Mouse (Mus musculus) left cerebral cortex, postnatal 36 days (tissue): Measurements from ENCODE around the gene Odc1. TPM values are rescaled to one million over a fixed set of nuclear protein-coding genes. Genes with fewer than 3 reads are reported as not detected.
"Not testable (repeated sequence)": the region's sequence is repeated elsewhere in the genome, so short reads cannot be mapped to it uniquely, and the experiment has no call there.

Experiments used
- DNase-seq, 2 experiments: peaks; one replicate each; pipeline ENCODE4 v3.0.0; 2021 to 2022; ENCODE audit warnings: low spot score in 2 of 2, mixed read lengths in 1 of 2
- intact Hi-C: fragments of 180-260 bp; cut with DNase I; formaldehyde crosslinking; loops from one replicate; pipeline ENCODE4 v1.15.1; 2025
- total RNA-seq, 2 experiments: library from RNA; stranded (reverse); gene quantifications; 2 replicates each; pipeline ENCODE4 v1.2.3; 2021

Gene Odc1
- total RNA-seq, 2 experiments from 2014 or later: 61.0 to 62.6 TPM

DNA sequence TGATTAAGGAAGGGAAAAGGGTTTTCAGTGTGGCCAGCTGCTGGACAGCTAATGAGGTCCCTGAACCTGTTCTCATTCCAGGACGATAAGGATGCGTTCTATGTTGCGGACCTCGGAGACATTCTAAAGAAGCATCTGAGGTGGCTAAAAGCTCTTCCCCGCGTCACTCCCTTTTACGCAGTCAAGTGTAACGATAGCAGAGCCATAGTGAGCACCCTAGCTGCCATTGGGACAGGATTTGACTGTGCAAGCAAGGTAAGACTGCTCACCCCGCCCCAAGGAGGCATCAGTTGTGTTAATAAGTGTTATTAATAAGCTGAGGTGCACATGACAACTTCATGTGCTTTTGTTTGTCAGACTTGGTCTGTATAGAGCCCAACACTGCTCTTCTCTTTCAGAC lies 3.0 kb downstream of the Odc1 start:
- intact Hi-C loops, DNase-seq: not testable (repeated sequence)

DNA sequence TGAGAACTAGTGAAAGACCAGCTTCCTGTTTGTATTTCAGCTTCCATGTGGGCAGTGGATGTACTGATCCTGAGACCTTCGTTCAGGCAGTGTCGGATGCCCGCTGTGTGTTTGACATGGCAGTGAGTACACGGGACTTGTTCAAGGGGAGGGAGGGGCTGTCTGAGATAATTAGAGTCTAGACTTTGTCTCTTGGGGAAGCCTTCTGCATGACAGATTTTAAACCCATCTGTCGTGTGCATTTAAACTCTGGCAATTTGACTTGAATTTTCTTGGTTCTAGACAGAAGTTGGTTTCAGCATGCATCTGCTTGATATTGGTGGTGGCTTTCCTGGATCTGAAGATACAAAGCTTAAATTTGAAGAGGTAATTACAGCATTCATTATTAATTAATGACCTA lies 3.9 kb downstream of the Odc1 start:
- no peak for DNase-seq
- intact Hi-C loops: no loop called here

DNA sequence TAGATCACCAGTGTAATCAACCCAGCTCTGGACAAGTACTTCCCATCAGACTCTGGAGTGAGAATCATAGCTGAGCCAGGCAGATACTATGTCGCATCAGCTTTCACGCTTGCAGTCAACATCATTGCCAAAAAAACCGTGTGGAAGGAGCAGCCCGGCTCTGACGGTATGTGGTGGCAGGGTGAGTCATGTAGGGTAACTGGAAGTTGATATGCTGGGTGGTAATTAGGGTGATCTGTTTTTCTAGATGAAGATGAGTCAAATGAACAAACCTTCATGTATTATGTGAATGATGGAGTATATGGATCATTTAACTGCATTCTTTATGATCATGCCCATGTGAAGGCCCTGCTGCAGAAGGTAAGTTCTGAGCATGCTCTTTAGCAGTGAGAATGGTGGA lies 4.8 kb downstream of the Odc1 start:
- DNase-seq, intact Hi-C loops: not testable (repeated sequence)

DNA sequence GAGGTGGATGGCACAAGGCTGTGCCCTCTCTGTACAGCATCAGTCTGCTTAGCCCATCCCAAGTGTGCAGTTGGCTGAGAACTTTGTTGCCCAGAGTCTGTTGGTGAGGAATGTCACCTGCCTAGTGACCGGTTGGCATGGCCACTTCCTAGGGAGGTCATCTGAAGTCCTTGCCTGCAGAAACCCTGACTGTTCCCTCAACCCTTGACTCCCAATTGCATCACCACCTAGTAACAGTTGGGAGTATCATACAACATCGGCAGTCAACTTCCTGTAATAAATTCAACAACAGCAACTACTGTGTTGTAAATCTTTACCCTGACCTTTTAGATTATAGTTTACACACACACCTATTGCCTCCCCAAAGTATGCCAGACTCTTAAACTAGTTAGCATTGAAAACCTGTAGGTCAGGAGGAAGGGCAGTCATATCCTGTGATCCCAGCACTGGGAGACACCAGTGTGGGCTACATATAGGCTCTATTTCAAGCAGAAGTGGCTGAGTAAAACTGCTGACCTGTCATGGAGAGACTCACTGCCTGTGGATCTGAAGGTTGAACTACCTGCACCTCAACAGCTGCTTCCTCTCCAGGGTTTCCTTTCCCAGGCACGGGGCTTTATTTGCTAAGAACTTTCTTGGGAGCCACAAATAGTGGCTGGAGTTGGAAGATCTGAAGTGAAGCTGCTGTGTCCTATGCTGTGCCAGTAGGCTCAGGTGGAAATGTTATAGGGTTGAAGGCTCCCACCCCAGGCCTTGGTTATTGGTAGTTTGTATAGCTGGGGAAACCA lies 6.8 kb downstream of the Odc1 start:
- intact Hi-C loops: loop anchor here (5.0 to 10.0 kb wide), 2 partner anchors 143 to 184 kb away; partner anchors contain the start of gene Hpcal1

DNA sequence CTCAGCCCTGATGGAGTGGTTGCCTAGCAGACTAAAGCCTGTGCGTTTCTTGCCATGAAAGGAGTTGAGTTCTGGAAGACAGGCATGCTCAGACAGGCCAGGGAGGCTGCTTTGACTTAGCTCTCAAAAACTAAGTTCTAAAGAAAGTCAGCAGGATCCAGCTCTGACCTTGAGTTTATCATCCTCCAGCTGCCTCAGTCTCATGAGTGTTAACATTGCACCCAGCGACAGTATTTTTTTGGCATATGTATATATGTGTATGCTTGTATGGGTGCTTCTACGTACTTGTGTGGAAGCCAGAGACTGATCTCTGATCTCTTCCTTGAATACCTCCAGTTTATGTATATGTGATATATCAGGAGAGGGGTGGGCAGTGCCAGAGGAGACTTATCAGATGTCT lies 7.8 kb downstream of the Odc1 start:
- intact Hi-C loops: loop anchor here (5.0 to 10.0 kb wide), 2 partner anchors 142 to 185 kb away; partner anchors contain the start of gene Hpcal1
- no peak for DNase-seq

More for the DNA sequence above, 6.8 kb downstream of the Odc1 start:
- no peak for DNase-seq

DNA sequence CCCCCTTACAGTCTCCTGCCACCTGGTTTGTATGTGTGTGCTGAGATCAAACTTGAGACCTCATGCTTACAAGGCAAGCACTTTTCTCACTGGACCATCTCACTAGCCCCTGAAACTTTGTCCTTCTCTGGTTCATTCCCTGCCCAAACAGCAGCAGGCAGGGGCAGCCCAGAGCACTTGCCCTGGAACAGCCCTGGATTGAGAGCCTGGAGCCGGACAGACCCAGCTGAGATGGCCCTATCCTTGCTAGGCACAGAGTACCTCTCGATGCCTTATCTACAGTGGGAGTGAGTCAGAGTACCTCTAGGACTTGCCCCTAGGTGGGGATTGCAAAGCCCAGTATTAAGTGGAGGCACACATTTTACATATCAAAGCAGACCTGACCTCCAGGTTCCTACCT lies 8.4 kb downstream of the Odc1 start:
- DNase-seq: no peak
- intact Hi-C loops: loop anchor here (5.0 to 10.0 kb wide), 2 partner anchors 142 to 186 kb away; partner anchors contain the start of gene Hpcal1

DNA sequence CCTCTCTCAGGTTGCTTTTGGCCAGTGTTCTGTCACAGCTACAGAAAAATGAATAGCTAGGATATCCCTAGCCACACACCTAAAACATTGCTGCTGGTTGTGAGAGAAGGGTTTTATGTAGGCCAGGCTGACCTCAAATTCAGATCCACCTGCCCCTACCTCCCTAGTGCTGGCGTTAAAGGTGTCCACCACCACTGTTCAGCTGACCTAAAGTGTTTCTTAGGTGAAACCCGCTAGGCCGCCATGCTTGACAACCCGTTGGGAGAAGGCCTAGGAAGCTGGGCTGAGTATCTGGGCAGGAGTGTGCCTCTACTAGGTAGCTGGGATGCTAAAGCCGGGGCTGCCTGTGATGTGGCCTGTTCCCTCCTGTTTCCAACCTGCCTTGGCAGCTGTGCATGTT lies 9.0 kb downstream of the Odc1 start:
- DNase-seq: no peak
- intact Hi-C loops: loop anchor here (5.0 to 10.0 kb wide), 2 partner anchors 141 to 186 kb away; partner anchors contain the start of gene Hpcal1

DNA sequence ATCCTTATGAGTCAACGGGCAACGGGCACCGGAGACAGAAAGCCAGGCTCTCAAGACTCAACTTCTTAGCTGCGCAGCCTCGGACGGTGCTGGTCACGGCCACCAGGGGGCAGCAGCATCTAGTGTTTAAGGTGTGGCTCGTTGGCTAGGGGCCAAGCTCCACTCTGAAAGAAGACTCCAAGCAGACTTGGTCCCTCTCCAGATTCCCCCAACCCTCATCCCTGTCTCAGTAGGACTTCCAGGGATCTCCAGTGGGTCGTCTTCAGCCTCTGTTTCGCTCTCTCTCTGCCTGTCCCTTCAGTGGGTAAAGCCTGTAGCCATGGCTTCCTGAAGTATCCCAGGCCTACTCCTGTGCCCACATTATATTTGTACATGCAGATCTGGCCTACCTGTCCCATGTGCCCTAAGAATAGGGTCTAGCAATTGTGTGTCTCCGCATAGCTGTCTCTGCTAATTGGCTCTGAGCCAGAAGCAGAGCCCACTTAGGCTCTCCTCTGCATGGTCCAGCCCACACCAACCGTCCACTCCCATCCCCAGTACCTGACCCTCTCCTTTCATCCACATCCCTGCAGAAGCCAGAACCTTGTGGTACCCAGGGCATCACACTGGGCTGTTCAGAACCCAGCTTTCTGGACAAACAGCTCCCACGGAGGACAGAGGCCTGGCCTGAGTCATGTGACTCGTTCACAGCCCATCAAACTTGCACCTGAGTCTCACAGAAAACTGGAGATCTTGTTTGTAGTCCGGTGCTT lies 9.8 kb downstream of the Odc1 start:
- intact Hi-C loops: loop anchor here (5.0 to 10.0 kb wide), 2 partner anchors 140 to 187 kb away; partner anchors contain the start of gene Hpcal1
- DNase-seq: peak; percentile 80 to 87

DNA sequence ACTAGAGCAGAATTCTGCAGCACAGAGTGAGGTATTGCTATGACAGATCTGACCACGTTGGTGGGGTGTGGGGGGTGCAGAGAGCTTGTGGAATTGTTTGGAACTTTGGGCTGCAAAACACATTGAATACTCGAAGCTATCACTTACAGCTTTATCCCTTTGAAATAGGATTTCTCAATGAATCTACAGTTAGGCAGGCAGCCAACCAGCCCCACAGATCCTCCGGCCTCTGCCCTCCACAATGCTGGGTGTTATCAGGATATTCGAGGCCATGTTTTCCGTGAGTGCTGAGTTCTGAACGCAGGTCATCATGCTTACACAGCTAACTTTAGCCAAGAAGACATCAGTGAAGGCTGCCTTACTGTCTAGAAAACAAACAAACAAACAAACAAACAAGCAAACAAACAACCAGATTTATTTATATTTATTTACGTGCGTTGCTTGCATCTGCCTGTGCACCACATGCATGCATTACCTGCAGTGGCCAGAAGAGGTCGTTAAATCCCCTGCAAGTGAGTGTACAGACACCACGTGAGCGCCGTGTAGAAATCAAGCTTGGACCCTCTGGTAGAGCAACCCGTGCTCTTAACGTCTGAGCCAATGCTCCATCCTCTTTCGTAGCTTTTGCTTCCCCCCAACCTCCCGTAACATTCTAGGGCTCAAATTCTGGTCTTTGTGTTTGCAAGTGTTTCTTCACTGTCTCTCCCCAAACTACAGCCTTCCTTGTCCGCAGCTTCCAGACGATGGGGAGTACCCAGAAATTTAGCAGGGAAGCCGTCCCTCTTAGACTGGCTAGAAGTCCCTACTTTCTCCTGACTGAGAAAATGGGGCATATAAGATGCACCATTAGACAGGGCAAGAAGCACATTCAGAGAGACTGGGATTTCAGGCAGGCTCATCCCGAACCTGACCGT lies 12.1 kb downstream of the Odc1 start:
- DNase-seq: peak; percentile 64 to 76
- intact Hi-C loops: loop anchor here (2.0 to 10.0 kb wide), 2 partner anchors 138 to 252 kb away; partner anchors contain the start of gene Hpcal1

DNA sequence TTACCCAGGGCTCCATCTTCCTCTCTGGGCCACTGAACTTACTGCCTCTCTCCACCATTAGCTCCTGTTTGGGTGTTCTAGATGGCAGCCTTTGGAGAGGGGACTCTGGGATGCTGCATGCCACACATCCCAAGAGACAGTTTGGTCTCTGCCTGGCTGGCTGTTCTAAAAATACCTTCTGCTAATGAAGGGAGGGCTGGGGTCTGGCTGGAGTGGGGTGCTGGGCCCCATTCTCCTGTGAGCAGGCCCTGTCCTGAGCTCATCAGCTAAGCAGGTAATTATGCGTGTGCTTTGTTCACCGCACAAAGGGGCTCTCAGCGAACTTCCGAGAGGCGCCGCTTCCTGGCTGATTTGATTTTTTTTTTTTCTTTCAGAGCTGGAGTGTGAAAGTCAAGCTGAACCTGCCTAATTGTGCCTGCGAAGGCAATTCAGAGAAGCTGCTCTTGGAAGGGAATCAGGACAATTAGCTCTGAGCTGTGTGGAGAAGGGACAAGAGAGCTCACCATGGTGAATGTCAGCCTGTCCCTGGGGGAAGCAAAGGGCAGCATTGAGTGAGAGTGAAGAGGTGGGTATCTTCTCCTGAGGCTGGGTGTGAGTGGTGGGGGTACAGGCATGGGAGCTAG lies 12.9 kb downstream of the Odc1 start:
- DNase-seq: no peak

DNA sequence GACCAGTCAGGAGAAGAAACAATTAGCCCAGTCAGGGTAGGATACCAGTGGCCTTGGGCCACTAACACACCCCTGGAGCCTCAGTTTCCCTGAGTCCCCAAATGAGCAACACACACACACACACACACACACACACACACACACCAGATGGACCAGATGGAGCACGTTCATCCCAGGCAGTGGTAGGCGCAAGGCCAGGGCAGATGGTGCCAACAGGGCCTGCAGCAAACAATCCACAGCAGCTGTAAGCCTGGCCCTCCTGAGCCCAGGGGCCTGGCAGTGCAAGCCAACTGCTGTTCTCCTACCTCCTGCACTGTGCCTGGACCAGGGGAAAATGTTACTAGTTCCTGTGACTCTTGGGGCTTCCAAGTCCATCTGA lies 13.4 kb downstream of the Odc1 start:
- no peak for DNase-seq
- intact Hi-C loops: loop anchor here (2.0 to 10.0 kb wide), 2 partner anchors 137 to 251 kb away; partner anchors contain the start of gene Hpcal1

More for the DNA sequence above, 12.9 kb downstream of the Odc1 start:
- intact Hi-C loops: loop anchor here (2.0 to 10.0 kb wide), 2 partner anchors 137 to 251 kb away; partner anchors contain the start of gene Hpcal1

DNA sequence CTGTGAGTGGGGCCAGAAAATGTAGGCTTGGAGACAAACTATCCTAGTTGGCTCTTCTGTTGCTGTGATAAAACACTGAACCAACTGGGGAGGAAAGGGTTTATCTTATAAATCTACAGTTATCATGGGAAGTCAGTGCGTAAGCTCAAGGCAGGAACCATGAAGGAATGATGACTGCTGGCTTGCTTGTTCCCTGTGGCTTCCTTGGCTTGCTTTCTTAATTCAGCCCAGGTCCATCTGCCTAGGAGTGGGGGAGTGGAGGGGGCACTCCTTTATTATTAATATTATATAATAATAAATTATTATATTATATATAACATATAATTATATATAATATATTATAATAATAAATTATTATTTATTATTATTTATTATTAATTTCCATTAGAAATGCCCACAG lies 17.8 kb downstream of the Odc1 start:
- no peak for DNase-seq
- intact Hi-C loops: no loop called here

DNA sequence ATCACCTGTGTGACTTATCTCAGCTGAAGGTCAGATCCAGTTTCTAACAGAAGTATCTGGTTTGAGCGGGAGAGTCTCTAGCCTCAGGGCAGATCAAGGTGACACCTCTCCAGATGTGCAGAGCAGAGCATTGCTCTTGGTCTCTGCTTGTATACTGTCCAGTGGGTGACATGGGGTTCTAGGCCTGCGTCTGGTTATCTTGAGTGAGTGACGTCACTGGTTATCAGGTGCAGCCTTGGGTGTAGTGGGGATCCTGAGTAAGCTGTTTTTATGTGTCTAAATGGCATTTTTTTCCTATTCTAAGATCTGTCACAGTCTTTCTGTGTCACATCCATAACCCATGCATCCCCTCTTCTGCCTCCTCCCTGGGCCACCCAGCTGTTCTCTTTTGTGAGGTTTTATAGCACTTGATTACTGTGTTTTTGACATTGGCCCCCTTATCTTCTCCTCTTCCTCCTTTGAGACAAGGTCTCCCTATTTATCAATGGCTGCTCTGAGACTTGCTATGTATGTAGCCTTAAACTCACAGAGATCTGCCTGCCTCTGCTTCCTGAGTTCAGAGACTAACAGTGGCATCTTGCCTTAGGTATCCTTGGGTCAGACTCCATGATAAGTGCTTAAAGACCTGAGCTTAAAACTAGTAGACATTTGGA lies 20.9 kb downstream of the Odc1 start:
- intact Hi-C loops: no loop called here
- no peak for DNase-seq

DNA sequence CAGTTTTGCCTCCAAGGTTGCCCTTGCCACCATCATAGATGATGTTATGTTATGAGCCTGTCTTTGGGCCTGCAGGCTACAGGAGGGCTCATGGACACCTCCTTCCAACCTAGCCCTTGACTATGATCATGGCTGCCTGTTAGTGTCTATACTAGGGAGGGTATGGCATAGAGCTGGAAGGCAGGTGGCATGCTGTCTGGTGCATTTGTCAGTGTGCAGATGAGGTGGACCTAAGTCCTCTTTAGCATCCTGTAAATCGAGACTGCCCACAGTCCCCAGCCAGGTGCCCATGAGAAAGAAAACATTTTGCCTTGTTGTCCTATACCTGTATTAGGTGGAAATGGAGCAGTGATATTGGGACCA lies 21.4 kb downstream of the Odc1 start:
- no peak for DNase-seq
- intact Hi-C loops: no loop called here

DNA sequence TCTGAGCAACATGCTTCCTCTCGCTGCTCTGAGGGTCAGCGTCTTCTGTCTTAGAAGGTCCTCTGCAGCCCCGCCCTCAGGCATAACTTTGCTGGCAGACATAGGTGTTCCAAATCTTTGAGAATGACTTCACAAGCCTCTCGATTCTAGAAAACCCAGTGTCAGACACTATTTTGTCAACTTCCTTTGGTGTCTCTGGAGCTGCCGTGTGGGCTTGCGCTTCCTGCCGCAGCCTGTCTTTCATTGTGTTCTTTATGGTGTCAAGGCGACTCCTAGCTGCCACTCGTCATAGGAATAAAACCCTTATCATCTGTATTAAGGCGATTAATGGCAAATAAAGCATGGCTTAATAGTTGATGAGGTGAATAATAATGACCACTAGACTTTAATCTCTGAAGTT lies 24.0 kb downstream of the Odc1 start:
- intact Hi-C loops: no loop called here
- DNase-seq: no peak

DNA sequence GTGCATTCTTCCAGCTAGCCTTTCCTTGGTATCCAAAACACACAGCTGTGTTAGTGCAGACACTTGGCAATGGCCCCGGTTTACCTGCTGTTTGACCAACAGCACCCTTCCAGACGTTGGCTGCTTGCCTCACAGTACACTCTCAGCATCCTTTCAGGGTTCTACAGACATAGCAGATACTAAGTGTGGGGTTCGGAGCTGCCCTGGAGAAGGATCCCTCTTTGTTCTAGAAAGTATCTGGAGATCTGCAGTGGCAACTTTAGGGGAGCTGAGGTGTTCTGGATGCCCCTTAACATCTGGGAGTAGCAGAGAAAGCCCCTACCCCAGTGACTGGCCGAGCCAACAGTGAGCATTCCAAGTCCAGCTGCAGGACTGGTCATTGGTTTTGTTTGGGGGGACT lies 30.0 kb downstream of the Odc1 start:
- intact Hi-C loops: no loop called here
- DNase-seq: no peak

DNA sequence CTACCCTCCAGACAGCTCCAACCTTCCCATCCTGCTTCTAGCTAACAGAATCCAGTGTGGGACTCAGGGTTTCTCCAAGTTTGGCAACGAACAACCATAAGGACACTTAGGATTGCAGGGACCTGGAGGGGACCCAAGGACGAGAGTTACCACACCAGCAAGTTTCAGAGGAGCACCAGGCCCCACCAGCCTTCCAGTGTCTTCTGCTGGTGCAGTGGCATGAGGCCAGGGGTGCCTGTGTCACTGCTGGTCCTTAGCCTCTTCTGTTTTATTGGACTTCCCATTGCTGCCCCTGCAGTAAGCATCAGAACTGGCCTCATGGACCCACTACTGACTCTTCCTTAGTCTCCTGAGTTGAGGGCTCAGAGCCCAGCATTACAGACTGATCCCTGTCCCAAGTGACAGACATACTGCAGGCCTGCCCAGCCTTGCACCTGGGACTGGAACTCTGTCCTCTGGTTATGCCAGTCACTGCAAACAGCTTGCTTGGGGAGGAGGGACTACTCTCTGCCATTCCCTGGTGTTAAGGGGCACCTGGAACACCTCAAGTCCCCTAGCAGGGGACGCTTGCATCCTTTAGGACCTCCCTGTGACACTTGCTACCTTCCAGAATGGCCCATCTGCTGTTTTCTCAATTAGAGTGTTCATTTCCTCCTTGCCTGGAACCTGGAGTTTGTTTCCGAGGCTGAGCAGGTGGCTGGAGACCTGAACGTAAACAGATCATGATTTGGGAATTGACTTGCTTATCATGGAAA lies 30.7 kb downstream of the Odc1 start:
- intact Hi-C loops: no loop called here

DNA sequence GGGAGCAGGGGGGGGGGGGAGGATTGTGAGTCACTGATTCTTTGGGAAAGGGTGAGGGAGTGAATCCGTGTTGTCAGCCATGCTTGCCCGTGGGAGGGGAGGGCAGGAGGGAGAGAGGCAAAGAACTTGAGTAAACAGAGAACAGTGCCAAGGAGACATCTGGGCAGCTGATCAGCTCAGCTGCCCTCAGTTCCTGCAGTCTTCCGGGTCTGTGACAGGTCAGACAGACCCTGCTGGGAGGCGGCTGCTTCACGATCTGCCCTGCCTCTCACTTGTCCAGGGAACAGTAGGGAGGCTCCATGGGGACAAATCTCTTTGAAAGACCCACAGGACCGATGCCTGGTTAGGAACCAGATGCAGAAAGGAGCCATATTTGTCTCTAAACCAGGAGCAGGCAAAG lies 31.4 kb downstream of the Odc1 start:
- no peak for DNase-seq
- intact Hi-C loops: no loop called here

More for the DNA sequence above, 30.7 kb downstream of the Odc1 start:
- DNase-seq: no peak
